Mouse (Mus musculus): ENCODE results near the gene Gpr1. TPM values are rescaled to one million over a fixed set of nuclear protein-coding genes. Genes with fewer than 3 reads are reported as not detected.

The Gpr1 gene
- polyA plus RNA-seq, 1 experiment from 2014 or later, result 0.17 TPM

- no peak for TF ChIP-seq CTCF (IDR thresholded peaks at IDR 0.05; ENCODE audit: low read depth)
- Histone ChIP-seq H3K4me1 (replicated peaks; ENCODE audit: insufficient read depth, low read length) (peaks cover 10% of the 10 kb centered on the region), H3K4me3 (replicated peaks; ENCODE audit: low read depth, low read length) (no peak overlapping the region), H3K27ac (no peak overlapping the region), H3K9ac (ENCODE audit: low read depth, low read length) (no peak overlapping the region), H3K27me3 (ENCODE audit: insufficient read depth, low read length) (no peaks in the 10 kb centered on the region), H3K4me2 (ENCODE audit: low read length) (no peak overlapping the region), H3K36me3 (ENCODE audit: insufficient read depth, low read length) (peaks cover 13% of the 10 kb centered on the region; the same call in 1 of the 2 replicates), H3K9me3 (replicated peaks; ENCODE audit: low read length) (no peaks in the 10 kb centered on the region)
- ATAC-seq (replicated peaks; ENCODE audit: low FRiP score, low read depth) (no peak), DNase-seq (ENCODE audit: low spot score) (no peak)
- WGBS, result 93% methylated on average over 4 of the region's 4 CpGs
Observed at GRCm38 (mm10) chr1:63180122-63180521, 34.2 kb downstream of the Gpr1 start.

- no peak overlapping the region for H3K27ac ChIP-seq
- H3K9me3 ChIP-seq (replicated peaks; ENCODE audit: low read length), result no peaks in the 10 kb centered on the region
- H3K27me3 ChIP-seq (ENCODE audit: insufficient read depth, low read length), result no peaks in the 10 kb centered on the region
- ATAC-seq (replicated peaks; ENCODE audit: low FRiP score, low read depth), result no peak
- peak overlapping the region; percentile 60 for H3K4me2 ChIP-seq (ENCODE audit: low read length)
- DNase-seq (ENCODE audit: low spot score), result no peak
- 0 out of 2 replicates have a peak overlapping the region, but pooled peaks have one; percentile 87 for H3K9ac ChIP-seq (ENCODE audit: low read depth, low read length)
- H3K36me3 ChIP-seq (ENCODE audit: insufficient read depth, low read length), result peaks cover 13% of the 10 kb centered on the region; the same call in 1 of the 2 replicates
- WGBS, result 66% methylated on average over 3 of the region's 3 CpGs
- no peak overlapping the region for H3K4me3 ChIP-seq (replicated peaks; ENCODE audit: low read depth, low read length)
- TF ChIP-seq CTCF (IDR thresholded peaks at IDR 0.05; ENCODE audit: low read depth), result no peak
- H3K4me1 ChIP-seq (replicated peaks; ENCODE audit: insufficient read depth, low read length), result peaks cover 13% of the 10 kb centered on the region
Observed at GRCm38 (mm10) chr1:63178308-63178707, 36.0 kb downstream of the Gpr1 start.

- H3K4me1 ChIP-seq (replicated peaks; ENCODE audit: insufficient read depth, low read length), result peaks cover 13% of the 10 kb centered on the region
- H3K9me3 ChIP-seq (replicated peaks; ENCODE audit: low read length), result no peaks in the 10 kb centered on the region
- H3K9ac ChIP-seq (ENCODE audit: low read depth, low read length), result peak within 1 kb of the TSS; percentile 87
- peak; percentile 98 for DNase-seq (ENCODE audit: low spot score)
- peak within 1 kb of the TSS; percentile 94 for H3K27ac ChIP-seq
- H3K36me3 ChIP-seq (ENCODE audit: insufficient read depth, low read length), result peaks cover 13% of the 10 kb centered on the region; the same call in 1 of the 2 replicates
- ATAC-seq (replicated peaks; ENCODE audit: low FRiP score, low read depth), result peak; percentile 92
- WGBS, result under 1% methylated on average over 70 of the region's 72 CpGs
- H3K4me2 ChIP-seq (ENCODE audit: low read length), result peak within 1 kb of the TSS; percentile 64
- no peak for TF ChIP-seq CTCF (IDR thresholded peaks at IDR 0.05; ENCODE audit: low read depth)
- H3K27me3 ChIP-seq (ENCODE audit: insufficient read depth, low read length), result no peaks in the 10 kb centered on the region
- peak within 1 kb of the TSS; percentile 84 for H3K4me3 ChIP-seq (replicated peaks; ENCODE audit: low read depth, low read length)
Observed at GRCm38 (mm10) chr1:63176604-63177421, 37.5 kb downstream of the Gpr1 start, which contains the start of the genes Eef1b2 and Ndufs1. Gene Eef1b2, plus strand, starts transcription at chr1:63176825. Gene Ndufs1, minus strand, starts transcription at chr1:63176833.

- Histone ChIP-seq H3K36me3 (ENCODE audit: insufficient read depth, low read length) (peaks cover 13% of the 10 kb centered on the region; the same call in 1 of the 2 replicates), H3K4me2 (ENCODE audit: low read length) (peak overlapping the region; percentile 64), H3K27me3 (ENCODE audit: insufficient read depth, low read length) (no peaks in the 10 kb centered on the region), H3K4me3 (replicated peaks; ENCODE audit: low read depth, low read length) (peak overlapping the region; percentile 84), H3K9ac (ENCODE audit: low read depth, low read length) (peak overlapping the region; percentile 87), H3K9me3 (replicated peaks; ENCODE audit: low read length) (no peaks in the 10 kb centered on the region), H3K4me1 (replicated peaks; ENCODE audit: insufficient read depth, low read length) (peaks cover 13% of the 10 kb centered on the region), H3K27ac (peak overlapping the region; percentile 94)
- DNase-seq (ENCODE audit: low spot score) (no peak), ATAC-seq (replicated peaks; ENCODE audit: low FRiP score, low read depth) (peak; percentile 33)
- WGBS, result 0% methylated on average over 14 of the region's 14 CpGs
- TF ChIP-seq CTCF (IDR thresholded peaks at IDR 0.05; ENCODE audit: low read depth), result no peak
Observed at GRCm38 (mm10) chr1:63176259-63176603, 38.1 kb downstream of the Gpr1 start.

GRCm38 (mm10) chr1:63175853-63176252 lies 38.5 kb downstream of the Gpr1 start:
- Histone ChIP-seq H3K4me1 (replicated peaks; ENCODE audit: insufficient read depth, low read length) (peaks cover 13% of the 10 kb centered on the region), H3K4me3 (replicated peaks; ENCODE audit: low read depth, low read length) (peak overlapping the region; percentile 84), H3K4me2 (ENCODE audit: low read length) (peak overlapping the region; percentile 64), H3K36me3 (ENCODE audit: insufficient read depth, low read length) (peaks cover 13% of the 10 kb centered on the region; the same call in 1 of the 2 replicates), H3K9me3 (replicated peaks; ENCODE audit: low read length) (no peaks in the 10 kb centered on the region), H3K9ac (ENCODE audit: low read depth, low read length) (peak overlapping the region; percentile 87), H3K27me3 (ENCODE audit: insufficient read depth, low read length) (no peaks in the 10 kb centered on the region), H3K27ac (peak overlapping the region; percentile 94)
- ATAC-seq (replicated peaks; ENCODE audit: low FRiP score, low read depth) (no peak), DNase-seq (ENCODE audit: low spot score) (no peak)
- TF ChIP-seq CTCF (IDR thresholded peaks at IDR 0.05; ENCODE audit: low read depth), result no peak
- 6% methylated on average over 11 of the region's 11 CpGs for WGBS

GRCm38 (mm10) chr1:63168638-63169037 lies 45.7 kb downstream of the Gpr1 start:
- Histone ChIP-seq H3K4me3 (replicated peaks; ENCODE audit: low read depth, low read length) (no peak overlapping the region), H3K27me3 (ENCODE audit: insufficient read depth, low read length) (no peaks in the 10 kb centered on the region), H3K9ac (ENCODE audit: low read depth, low read length) (no peak overlapping the region), H3K36me3 (ENCODE audit: insufficient read depth, low read length) (peaks cover 38% of the 10 kb centered on the region), H3K4me2 (ENCODE audit: low read length) (no peak overlapping the region), H3K27ac (no peak overlapping the region), H3K4me1 (replicated peaks; ENCODE audit: insufficient read depth, low read length) (no peaks in the 10 kb centered on the region), H3K9me3 (replicated peaks; ENCODE audit: low read length) (no peaks in the 10 kb centered on the region)
- DNase-seq (ENCODE audit: low spot score) (no peak), ATAC-seq (replicated peaks; ENCODE audit: low FRiP score, low read depth) (no peak)
- 78% methylated on average over 2 of the region's 2 CpGs for WGBS
- TF ChIP-seq CTCF (IDR thresholded peaks at IDR 0.05; ENCODE audit: low read depth), result no peak
